Mouse (Mus musculus): ENCODE data around the gene Rec114. TPM values are rescaled to one million over a fixed set of nuclear protein-coding genes. Genes with fewer than 3 reads are reported as not detected.

The Rec114 gene
- total RNA-seq, 2 experiments from 2014 or later, result 1.5 TPM; not detected in 1

GRCm38 (mm10) chr9:58669819-58670218 is 73.9 kb downstream of the Rec114 start:
- intact Hi-C loops (cut with DNase I), result no loop called here

DNA sequence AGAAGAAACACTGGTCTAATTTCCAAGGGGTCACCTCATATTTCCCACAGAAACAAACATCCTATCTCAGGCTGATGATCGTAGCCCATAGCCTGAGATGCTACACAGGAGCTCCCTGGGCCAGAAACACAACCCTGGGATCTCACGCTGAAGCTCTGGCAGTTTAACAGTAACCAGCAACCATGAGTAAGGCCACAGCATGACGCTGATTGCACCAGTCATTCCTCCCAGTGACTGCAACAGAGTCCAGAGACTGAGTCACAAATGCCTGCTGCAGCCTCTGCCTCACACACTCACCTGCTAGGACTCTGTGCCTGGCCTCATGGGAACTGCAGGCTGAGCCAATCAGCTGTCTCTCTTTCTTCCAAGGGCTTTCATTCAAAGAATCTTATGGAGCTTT is 74.7 kb downstream of the Rec114 start:
- intact Hi-C loops (cut with DNase I), result no loop called here

More at GRCm38 (mm10) chr9:58669819-58670218, 73.9 kb downstream of the Rec114 start:
- DNase-seq (ENCODE audit: extremely low spot score in 1 of 2, low spot score in 2 of 2), result no peak

DNA sequence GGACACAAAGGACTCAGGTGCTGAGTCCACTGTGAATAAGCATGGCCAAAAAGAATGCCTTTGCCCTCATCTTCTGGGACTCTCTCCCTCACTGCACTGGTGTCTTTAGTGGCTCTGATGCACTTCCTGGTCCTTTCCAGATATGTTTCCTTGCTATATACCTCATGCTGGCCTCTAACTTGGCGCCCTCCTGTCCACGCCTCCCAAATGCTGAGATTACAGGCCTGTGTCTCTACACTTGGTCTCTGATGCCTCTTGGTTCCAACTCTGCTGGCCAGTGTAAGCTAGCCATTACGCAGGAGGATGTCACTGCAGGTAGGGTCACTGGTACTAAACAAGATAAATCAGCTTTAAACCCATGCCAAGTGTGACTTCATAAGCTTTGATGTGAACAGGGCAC is 75.6 kb downstream of the Rec114 start:
- intact Hi-C loops (cut with DNase I), result no loop called here

More for the DNA sequence above, 74.7 kb downstream of the Rec114 start:
- DNase-seq (ENCODE audit: extremely low spot score in 1 of 2, low spot score in 2 of 2), result no peak

GRCm38 (mm10) chr9:58667244-58667643 is 76.5 kb downstream of the Rec114 start:
- intact Hi-C loops (cut with DNase I), result no loop called here
- no peak for DNase-seq (ENCODE audit: extremely low spot score in 1 of 2, low spot score in 2 of 2)

More for the DNA sequence above, 75.6 kb downstream of the Rec114 start:
- no peak for DNase-seq (ENCODE audit: extremely low spot score in 1 of 2, low spot score in 2 of 2)

DNA sequence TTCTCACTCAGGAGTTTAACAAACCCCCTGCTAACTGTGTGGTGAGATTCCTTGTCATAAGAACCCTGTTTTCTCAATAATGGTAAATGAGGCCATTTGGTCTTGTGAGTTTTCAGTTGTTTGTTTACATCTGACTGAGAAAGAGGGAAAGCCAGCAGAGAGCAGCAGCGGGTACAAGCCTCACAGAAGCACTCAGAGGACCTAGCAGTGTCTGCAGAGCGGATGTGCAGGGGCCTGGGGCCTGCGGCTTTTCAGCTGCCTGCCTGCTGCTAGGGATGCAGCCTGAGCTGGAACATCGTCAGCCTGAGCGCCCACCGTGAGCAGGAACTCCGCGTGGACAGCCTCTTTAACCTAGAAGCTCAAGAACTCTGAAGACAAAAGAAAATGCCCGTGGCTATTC is 77.6 kb downstream of the Rec114 start:
- DNase-seq (ENCODE audit: extremely low spot score in 1 of 2, low spot score in 2 of 2), result no peak
- intact Hi-C loops (cut with DNase I), result no loop called here

DNA sequence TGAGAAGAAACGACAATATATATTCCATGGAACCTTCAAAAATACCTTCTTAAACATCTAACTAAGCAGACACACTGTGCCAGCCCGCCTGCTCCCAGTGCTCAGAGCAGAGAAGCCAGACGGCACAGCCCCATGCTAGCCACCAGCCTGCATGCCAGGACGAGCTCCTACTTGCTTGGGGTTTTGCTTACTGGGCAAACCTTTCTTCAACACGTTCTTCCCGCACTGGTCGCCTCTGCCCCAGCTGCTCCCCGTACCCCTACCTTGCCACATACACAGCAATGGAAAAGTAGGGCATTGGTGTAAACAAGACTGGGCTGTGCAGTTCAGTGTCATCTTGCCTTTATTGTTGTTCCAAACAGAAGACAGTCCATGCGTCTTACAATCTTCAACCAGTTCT is 78.3 kb downstream of the Rec114 start:
- intact Hi-C loops (cut with DNase I), result no loop called here
- DNase-seq (ENCODE audit: extremely low spot score in 1 of 2, low spot score in 2 of 2), result no peak

DNA sequence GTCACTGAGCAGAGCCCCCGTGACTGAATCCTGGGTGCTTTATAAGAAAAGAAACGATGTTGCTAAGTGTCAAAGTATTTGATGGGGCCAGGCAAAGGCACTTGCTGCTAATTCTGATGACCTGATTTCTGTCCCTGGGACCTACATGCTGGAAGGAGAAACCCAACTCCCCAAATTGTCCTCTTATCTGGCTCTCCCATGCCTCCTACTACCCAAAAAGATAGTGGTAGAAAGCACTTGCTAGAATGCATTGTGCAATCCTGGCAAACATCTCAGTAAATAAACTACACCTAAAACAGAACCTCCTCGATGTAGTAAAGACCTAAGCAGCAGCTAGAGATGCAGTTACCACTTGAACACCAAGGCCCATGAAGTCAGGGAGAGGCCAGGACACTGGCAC is 81.0 kb downstream of the Rec114 start:
- intact Hi-C loops (cut with DNase I), result no loop called here
- no peak for DNase-seq (ENCODE audit: extremely low spot score in 1 of 2, low spot score in 2 of 2)

DNA sequence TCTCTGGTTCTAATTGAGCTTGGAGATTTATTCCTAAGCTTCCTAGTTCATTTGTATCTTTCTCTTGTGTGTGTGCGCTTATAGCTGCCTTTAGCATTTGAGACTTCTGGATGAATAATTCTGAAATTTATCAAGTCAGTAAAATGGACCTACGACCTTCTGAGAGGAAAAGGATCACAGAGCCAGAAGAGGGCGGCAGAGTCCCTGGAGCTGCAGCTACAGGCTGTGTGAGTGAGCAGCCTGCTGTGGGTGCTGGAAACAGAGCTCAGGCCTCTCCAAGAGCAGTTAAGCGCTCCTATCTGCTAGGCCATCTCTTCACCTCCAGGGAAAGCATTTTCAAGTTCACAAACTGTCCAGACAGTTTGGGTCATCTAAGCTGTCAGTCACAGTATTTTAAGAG is 81.8 kb downstream of the Rec114 start:
- DNase-seq (ENCODE audit: extremely low spot score in 1 of 2, low spot score in 2 of 2), result no peak
- intact Hi-C loops (cut with DNase I), result no loop called here

DNA sequence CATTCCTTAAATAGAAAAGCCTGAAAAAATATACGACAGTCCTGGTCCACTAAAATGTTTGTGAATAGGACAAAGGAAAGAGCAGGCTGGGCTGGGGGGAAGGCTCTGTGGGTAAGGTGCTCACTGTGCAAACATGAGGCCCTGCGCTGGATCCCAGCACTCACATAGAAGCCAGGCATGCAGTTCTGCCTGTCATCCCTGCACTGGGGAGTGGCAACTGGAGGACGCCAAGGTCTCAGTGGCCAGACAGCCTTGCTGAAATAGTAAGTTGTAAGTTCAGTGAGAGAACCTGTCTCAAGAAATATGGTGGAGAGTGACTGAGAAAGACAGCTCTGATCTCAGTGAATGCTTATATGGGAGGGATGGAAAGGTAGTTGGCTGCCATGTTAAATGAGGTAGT is 83.1 kb downstream of the Rec114 start:
- intact Hi-C loops (cut with DNase I), result no loop called here
- DNase-seq (ENCODE audit: extremely low spot score in 1 of 2, low spot score in 2 of 2), result no peak

GRCm38 (mm10) chr9:58659989-58660388 is 83.8 kb downstream of the Rec114 start:
- DNase-seq (ENCODE audit: extremely low spot score in 1 of 2, low spot score in 2 of 2), result no peak
- intact Hi-C loops (cut with DNase I), result no loop called here

GRCm38 (mm10) chr9:58659331-58659730 is 84.4 kb downstream of the Rec114 start:
- no peak for DNase-seq (ENCODE audit: extremely low spot score in 1 of 2, low spot score in 2 of 2)
- intact Hi-C loops (cut with DNase I), result no loop called here

- intact Hi-C loops (cut with DNase I), result no loop called here
- DNase-seq (ENCODE audit: extremely low spot score in 1 of 2, low spot score in 2 of 2), result no peak
Measured at GRCm38 (mm10) chr9:58658596-58659309, 85.0 kb downstream of the Rec114 start.

- no peak for DNase-seq (ENCODE audit: extremely low spot score in 1 of 2, low spot score in 2 of 2)
- intact Hi-C loops (cut with DNase I), result no loop called here
Measured at GRCm38 (mm10) chr9:58657735-58658512, 85.8 kb downstream of the Rec114 start.

DNA sequence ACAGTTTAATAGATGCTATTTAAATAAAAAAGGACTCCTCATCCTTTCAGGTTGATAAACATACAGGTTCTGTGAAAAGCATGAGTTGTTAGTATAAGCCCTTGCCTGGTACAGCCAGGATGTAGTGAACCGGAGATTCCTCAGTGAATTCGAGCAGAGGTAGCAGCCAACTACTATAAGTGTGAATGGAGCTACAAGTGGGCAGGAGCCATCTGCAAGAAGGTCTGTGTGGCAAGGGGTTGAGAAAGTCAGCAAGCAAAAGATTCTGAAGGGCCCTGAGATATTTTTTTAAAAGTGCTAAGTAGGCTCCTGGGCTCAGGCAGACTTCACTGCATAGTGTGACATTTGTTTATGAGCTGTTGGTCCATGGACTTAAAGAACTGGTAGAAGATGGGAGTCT is 86.9 kb downstream of the Rec114 start:
- intact Hi-C loops (cut with DNase I), result no loop called here
- no peak for DNase-seq (ENCODE audit: extremely low spot score in 1 of 2, low spot score in 2 of 2)

DNA sequence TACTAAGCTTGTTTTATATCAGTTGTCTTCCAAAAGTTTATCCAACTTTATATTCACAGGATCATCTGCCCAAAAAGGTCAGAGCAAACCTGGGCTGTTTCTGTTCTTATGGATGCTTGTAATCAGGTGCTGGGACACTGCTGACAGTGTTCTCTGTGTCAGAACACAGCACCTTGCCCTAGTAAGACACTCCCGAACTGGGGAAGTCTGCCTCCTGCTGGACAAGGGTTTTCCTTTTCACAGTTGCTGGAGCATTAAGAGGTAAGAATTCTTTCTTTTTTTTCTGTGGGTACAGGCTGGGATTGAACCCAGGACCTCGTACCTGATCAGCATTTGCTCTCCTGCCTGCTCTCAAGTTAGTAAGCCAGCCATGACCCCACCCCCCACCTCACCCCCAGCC is 87.4 kb downstream of the Rec114 start:
- intact Hi-C loops (cut with DNase I), result no loop called here

GRCm38 (mm10) chr9:58654494-58654893 is 89.3 kb downstream of the Rec114 start:
- no peak for DNase-seq (ENCODE audit: extremely low spot score in 1 of 2, low spot score in 2 of 2)
- intact Hi-C loops (cut with DNase I), result no loop called here

More for the DNA sequence above, 87.4 kb downstream of the Rec114 start:
- no peak for DNase-seq (ENCODE audit: extremely low spot score in 1 of 2, low spot score in 2 of 2)

DNA sequence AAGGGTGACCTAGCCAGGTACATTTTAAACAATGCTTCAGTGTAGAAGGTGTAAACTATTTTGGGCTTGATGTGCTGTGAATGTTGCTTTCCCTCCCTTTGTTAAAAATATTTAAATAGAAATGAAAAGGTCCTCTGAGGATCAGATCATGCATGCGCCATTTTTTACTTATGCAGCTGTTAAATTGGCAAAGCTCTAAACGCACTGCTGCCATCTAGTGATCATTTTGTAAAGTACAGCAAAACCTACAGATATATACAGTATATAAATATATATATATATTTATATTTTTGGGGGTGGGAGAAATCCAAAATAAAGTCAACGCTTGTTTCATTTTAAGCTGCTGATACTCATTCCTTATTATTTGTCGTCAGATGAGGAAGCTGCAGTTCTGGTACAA is 91.8 kb downstream of the Rec114 start:
- intact Hi-C loops (cut with DNase I), result loop anchor here (2.0 kb wide), 1 partner anchor 111 kb away; no protein-coding TSS in a partner anchor
- peak in 1 of 2 experiments; percentile 63 for DNase-seq (ENCODE audit: extremely low spot score in 1 of 2, low spot score in 2 of 2)

DNA sequence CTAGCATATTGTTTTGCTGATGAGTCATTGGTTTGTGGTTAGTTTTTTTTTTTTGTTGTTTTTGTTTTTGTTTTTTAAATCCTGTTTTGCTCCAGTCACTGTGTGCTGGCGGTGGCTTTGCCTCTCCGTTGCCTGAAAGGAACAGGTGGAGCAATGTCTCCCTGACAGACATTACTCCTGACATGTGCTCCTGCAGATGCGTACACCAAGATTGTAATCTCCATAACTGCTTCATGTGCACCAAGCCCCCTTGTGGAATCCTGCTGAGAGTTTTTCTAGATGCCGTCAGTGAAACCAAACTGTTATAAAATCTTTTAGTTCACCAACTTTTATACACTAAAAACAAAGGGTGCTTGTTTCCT is 94.5 kb downstream of the Rec114 start:
- DNase-seq (ENCODE audit: extremely low spot score in 1 of 2, low spot score in 2 of 2), result no peak
- intact Hi-C loops (cut with DNase I), result loop anchor here (5.0 kb wide), 1 partner anchor 67 kb away; the partner anchor contains the start of gene Nptn

GRCm38 (mm10) chr9:58648406-58649264 is 95.1 kb downstream of the Rec114 start:
- intact Hi-C loops (cut with DNase I), result loop anchor here (5.0 kb wide), 1 partner anchor 66 kb away; the partner anchor contains the start of gene Nptn
- no peak for DNase-seq (ENCODE audit: extremely low spot score in 1 of 2, low spot score in 2 of 2)

Data from left cerebral cortex, postnatal 10 days (tissue).